Mouse (Mus musculus): Measurements from ENCODE around the gene Cd96.

GRCm38 (mm10) chr16:46008036-46008605 is 111.9 kb downstream of the Cd96 start:
- TF ChIP-seq CTCF (IDR thresholded peaks at IDR 0.05; ENCODE audit: control insufficient read depth, insufficient read depth, low read length) (no peak), POLR2A (IDR thresholded peaks at IDR 0.05; ENCODE audit: borderline replicate concordance, control insufficient read depth, low read depth, low read length) (no peak)

Data from bone marrow, adult 2 months (tissue).